Comparison of ENCODE assay signal across 10 mouse cellular contexts in the genomic region with DNA sequence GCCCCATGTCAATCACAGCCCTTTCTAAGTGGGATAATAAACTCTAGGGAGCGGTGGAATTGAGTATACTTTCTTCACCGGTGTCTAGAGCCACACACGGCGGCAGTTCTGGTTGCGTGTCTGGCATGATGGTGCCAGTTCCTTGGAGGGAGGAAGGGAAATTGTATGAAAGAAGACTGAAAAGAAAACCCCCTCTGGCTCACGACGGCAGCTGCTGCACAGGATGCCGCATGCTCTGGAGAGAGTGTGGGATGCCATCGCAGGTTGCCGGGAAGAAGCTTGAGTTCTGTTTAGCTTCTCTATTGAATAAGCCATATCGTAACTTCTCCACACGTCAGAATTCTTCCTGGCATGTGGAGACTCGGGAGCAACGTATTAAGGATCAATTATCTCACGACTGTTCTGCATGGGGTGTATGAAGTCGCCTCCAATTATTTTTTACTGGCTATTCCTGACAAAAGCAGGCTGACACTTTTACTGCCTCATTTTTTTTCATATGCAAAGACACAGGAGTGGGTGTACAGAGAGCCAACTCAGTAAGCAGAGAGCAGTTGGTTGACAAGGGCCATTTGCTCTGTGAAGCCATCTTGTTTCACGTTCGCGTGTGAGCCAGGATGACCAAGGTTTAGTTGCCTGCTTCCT.
DNase-seq lines count a peak whose midpoint lies in the region; ATAC-seq lines count a peak whose summit lies in the region.
"Had no signal": no experiment of that assay in that cellular context is flagged by ENCODE, and none has a peak within 500 bp of the region (broad histone marks: within the 10 kb centered on the region; RNA-seq: fewer than 3 reads in every experiment).

No protein-coding gene starts in this region.

- peak overlapping the region; percentile 16 for H3K4me3 ChIP-seq in forebrain, embryonic 15.5 days
- H3K4me3 ChIP-seq in limb, embryonic 13.5 days = no peak overlapping the region
- H3K4me3 ChIP-seq: heart, embryonic 15.5 days had no signal

- peak; percentile 56 to 72 for DNase-seq in left cerebral cortex, postnatal 14 days (ENCODE audit: low spot score in 2 of 2)
- no peak for DNase-seq in left cerebral cortex, adult 11 months (ENCODE audit: low spot score)
- DNase-seq in right cerebral cortex, postnatal 25 days = peak; percentile 51
- no peak for DNase-seq in Muller cell, postnatal 12 days (ENCODE audit: inconsistent ontology term)
- DNase-seq in T-cell, adult 2 months (ENCODE audit: low spot score) = no peak
- DNase-seq in layer of hippocampus, adult 8-10 months (ENCODE audit: low spot score in 2 of 2) = no peak

- intact Hi-C loops in left cerebral cortex, postnatal 14 days (cut with DNase I) = no loop called here

- H3K4me1 ChIP-seq in forebrain, embryonic 15.5 days = peaks cover 41% of the 10 kb centered on the region
- peaks cover 65% of the 10 kb centered on the region for H3K4me1 ChIP-seq in limb, embryonic 13.5 days

- peak; percentile 81 for ATAC-seq in forebrain, embryonic 15.5 days (replicated peaks)
- peak; percentile 36; the same call in 1 of the 2 replicates for ATAC-seq in limb, embryonic 13.5 days (ENCODE audit: low FRiP score, low read depth)
- ATAC-seq: CD4-positive, CD25-positive, alpha-beta regulatory T cell, adult 4 months had no signal

- no peaks in the 10 kb centered on the region for H3K27me3 ChIP-seq in forebrain, embryonic 15.5 days
- H3K27me3 ChIP-seq in limb, embryonic 13.5 days = no peaks in the 10 kb centered on the region
- H3K27me3 ChIP-seq: heart, embryonic 15.5 days had no signal

- no peaks in the 10 kb centered on the region for H3K36me3 ChIP-seq in forebrain, embryonic 15.5 days
- H3K36me3 ChIP-seq in limb, embryonic 13.5 days = no peaks in the 10 kb centered on the region
- H3K36me3 ChIP-seq: heart, embryonic 15.5 days had no signal

- 14% methylated on average over 19 of the region's 19 CpGs for WGBS in forebrain, embryonic 15.5 days
- 17% methylated on average over 19 of the region's 19 CpGs for WGBS in limb, embryonic 13.5 days

- peak overlapping the region; percentile 11 for H3K9ac ChIP-seq in forebrain, embryonic 15.5 days (replicated peaks)
- peak overlapping the region; percentile 26; the same call in 1 of the 2 replicates for H3K9ac ChIP-seq in limb, embryonic 13.5 days
- H3K9ac ChIP-seq: heart, embryonic 15.5 days had no signal

- no peaks in the 10 kb centered on the region for H3K9me3 ChIP-seq in forebrain, embryonic 15.5 days
- no peaks in the 10 kb centered on the region for H3K9me3 ChIP-seq in limb, embryonic 13.5 days
- H3K9me3 ChIP-seq: heart, embryonic 15.5 days had no signal

- peak overlapping the region; percentile 78 for H3K27ac ChIP-seq in forebrain, embryonic 15.5 days (replicated peaks)
- peak overlapping the region; percentile 53; the same call in 1 of the 2 replicates for H3K27ac ChIP-seq in limb, embryonic 13.5 days
- H3K27ac ChIP-seq: heart, embryonic 15.5 days had no signal

- H3K4me2 ChIP-seq in forebrain, embryonic 15.5 days (replicated peaks) = peak overlapping the region; percentile 44
- peak overlapping the region; percentile 49 for H3K4me2 ChIP-seq in limb, embryonic 13.5 days (replicated peaks)
- H3K4me2 ChIP-seq: heart, embryonic 15.5 days had no signal

Comparison
In these comparisons a context has a peak if more than half of its experiments do, and no peak if none do; other contexts are left out.
1. DNase-seq: peak in left cerebral cortex, postnatal 14 days (2 of 2) and right cerebral cortex, postnatal 25 days (single experiment); none in left cerebral cortex, adult 11 months (single experiment), Muller cell, postnatal 12 days (single experiment), T-cell, adult 2 months (single experiment) and layer of hippocampus, adult 8-10 months (0 of 2).